Mouse (Mus musculus) stomach, postnatal 0 days (tissue): ENCODE results near the gene Acvrl1.

Experiments used
- CTCF ChIP-seq: IDR thresholded peaks from 2 replicates; pipeline ENCODE4 v1.5.1; 2016; ENCODE audit warnings: antibody characterized with exemption, low read depth, mild to moderate bottlenecking, moderate library complexity
- EP300 ChIP-seq: optimal IDR thresholded peaks from 2 replicates; pipeline ENCODE3; 2016; ENCODE audit warnings: antibody characterized with exemption

- TF ChIP-seq CTCF (no peak), EP300 (no peak)
Observed at GRCm38 (mm10) chr15:101088291-101088690, 40.0 kb upstream of the Acvrl1 start.
